Mouse (Mus musculus): ENCODE data around the gene Ankrd17. TPM values are rescaled to one million over a fixed set of nuclear protein-coding genes. Genes with fewer than 3 reads are reported as not detected.

Ankrd17 gene
- polyA plus RNA-seq, 1 experiment from 2014 or later, result 32.3 TPM

- peaks cover 72% of the 10 kb centered on the region for H3K36me3 ChIP-seq
- H3K27me3 ChIP-seq, result no peaks in the 10 kb centered on the region
- no peak overlapping the region for H3K4me2 ChIP-seq (replicated peaks)
- H3K4me3 ChIP-seq, result no peak overlapping the region
- no peaks in the 10 kb centered on the region for H3K4me1 ChIP-seq
- H3K27ac ChIP-seq, result no peak overlapping the region
- H3K9me3 ChIP-seq (replicated peaks), result no peaks in the 10 kb centered on the region
- 94% methylated on average over 4 of the region's 4 CpGs for WGBS
- no peak overlapping the region for H3K9ac ChIP-seq
- no peak for ATAC-seq (ENCODE audit: low FRiP score)
Observed at GRCm38 (mm10) chr5:90233305-90233704, 133.1 kb downstream of the Ankrd17 start.

GRCm38 (mm10) chr5:90229760-90230159 lies 136.6 kb downstream of the Ankrd17 start:
- 83% methylated on average over 2 of the region's 2 CpGs for WGBS
- Histone ChIP-seq H3K27me3 (no peaks in the 10 kb centered on the region), H3K4me3 (no peak overlapping the region), H3K27ac (no peak overlapping the region), H3K4me2 (replicated peaks) (no peak overlapping the region), H3K9me3 (replicated peaks) (no peaks in the 10 kb centered on the region), H3K36me3 (peaks cover 48% of the 10 kb centered on the region), H3K4me1 (no peaks in the 10 kb centered on the region), H3K9ac (no peak overlapping the region)
- no peak for ATAC-seq (ENCODE audit: low FRiP score)

GRCm38 (mm10) chr5:90226696-90227095 lies 139.7 kb downstream of the Ankrd17 start:
- H3K4me3 ChIP-seq, result no peak overlapping the region
- H3K4me1 ChIP-seq, result peaks cover 7% of the 10 kb centered on the region
- H3K4me2 ChIP-seq (replicated peaks), result no peak overlapping the region
- H3K9me3 ChIP-seq (replicated peaks), result no peaks in the 10 kb centered on the region
- peaks cover 31% of the 10 kb centered on the region for H3K36me3 ChIP-seq
- no peak overlapping the region for H3K27ac ChIP-seq
- 92% methylated on average over 3 of the region's 3 CpGs for WGBS
- H3K27me3 ChIP-seq, result no peaks in the 10 kb centered on the region
- H3K9ac ChIP-seq, result no peak overlapping the region
- no peak for ATAC-seq (ENCODE audit: low FRiP score)

GRCm38 (mm10) chr5:90224730-90225129 lies 141.6 kb downstream of the Ankrd17 start:
- Histone ChIP-seq H3K27ac (no peak overlapping the region), H3K4me2 (replicated peaks) (no peak overlapping the region), H3K4me1 (peaks cover 7% of the 10 kb centered on the region), H3K36me3 (peaks cover 20% of the 10 kb centered on the region), H3K9ac (no peak overlapping the region), H3K9me3 (replicated peaks) (no peaks in the 10 kb centered on the region), H3K27me3 (no peaks in the 10 kb centered on the region), H3K4me3 (no peak overlapping the region)
- ATAC-seq (ENCODE audit: low FRiP score), result no peak
- 89% methylated on average over 5 of the region's 5 CpGs for WGBS

- no peaks in the 10 kb centered on the region for H3K27me3 ChIP-seq
Observed at GRCm38 (mm10) chr5:90223534-90224381, 142.6 kb downstream of the Ankrd17 start, which contains the start of gene Cox18. TSS of gene Cox18 (minus strand) at chr5:90224001.

GRCm38 (mm10) chr5:90222937-90223336 lies 143.4 kb downstream of the Ankrd17 start:
- ATAC-seq (ENCODE audit: low FRiP score), result no peak
- H3K9me3 ChIP-seq (replicated peaks), result no peaks in the 10 kb centered on the region
- H3K4me2 ChIP-seq (replicated peaks), result peak overlapping the region; percentile 77
- peaks cover 23% of the 10 kb centered on the region for H3K36me3 ChIP-seq
- peak overlapping the region; percentile 60 for H3K4me3 ChIP-seq
- WGBS, result 44% methylated on average over 3 of the region's 3 CpGs
- H3K27me3 ChIP-seq, result no peaks in the 10 kb centered on the region
- peaks cover 7% of the 10 kb centered on the region for H3K4me1 ChIP-seq
- peak overlapping the region; percentile 74 for H3K9ac ChIP-seq
- H3K27ac ChIP-seq, result no peak overlapping the region

More at GRCm38 (mm10) chr5:90223534-90224381, 142.6 kb downstream of the Ankrd17 start, which contains the start of gene Cox18:
- Histone ChIP-seq H3K4me2 (replicated peaks) (peak within 1 kb of the TSS; percentile 77), H3K9ac (peak within 1 kb of the TSS; percentile 74), H3K27ac (peak within 1 kb of the TSS; percentile 81), H3K4me3 (peak within 1 kb of the TSS; percentile 60), H3K36me3 (peaks cover 14% of the 10 kb centered on the region), H3K4me1 (peaks cover 7% of the 10 kb centered on the region), H3K9me3 (replicated peaks) (no peaks in the 10 kb centered on the region)
- 1% methylated on average over 62 of the region's 62 CpGs for WGBS
- ATAC-seq (ENCODE audit: low FRiP score), result peak; percentile 98

- H3K27ac ChIP-seq, result no peak overlapping the region
- no peak for ATAC-seq (ENCODE audit: low FRiP score)
- H3K4me2 ChIP-seq (replicated peaks), result no peak overlapping the region
- H3K4me3 ChIP-seq, result no peak overlapping the region
- peaks cover 2% of the 10 kb centered on the region; the same call in 1 of the 2 replicates for H3K4me1 ChIP-seq
- no peak overlapping the region for H3K9ac ChIP-seq
- WGBS, result 88% methylated on average over 3 of the region's 3 CpGs
- H3K9me3 ChIP-seq (replicated peaks), result no peaks in the 10 kb centered on the region
- peaks cover 46% of the 10 kb centered on the region for H3K36me3 ChIP-seq
- H3K27me3 ChIP-seq, result no peaks in the 10 kb centered on the region
Observed at GRCm38 (mm10) chr5:90217791-90218190, 148.6 kb downstream of the Ankrd17 start.

GRCm38 (mm10) chr5:90217226-90217625 lies 149.2 kb downstream of the Ankrd17 start:
- ATAC-seq (ENCODE audit: low FRiP score), result no peak
- Histone ChIP-seq H3K9ac (no peak overlapping the region), H3K36me3 (peaks cover 46% of the 10 kb centered on the region), H3K4me2 (replicated peaks) (no peak overlapping the region), H3K9me3 (replicated peaks) (no peaks in the 10 kb centered on the region), H3K27me3 (no peaks in the 10 kb centered on the region), H3K4me1 (no peaks in the 10 kb centered on the region), H3K4me3 (no peak overlapping the region), H3K27ac (no peak overlapping the region)
- 93% methylated on average over 12 of the region's 12 CpGs for WGBS

- peaks cover 37% of the 10 kb centered on the region for H3K36me3 ChIP-seq
- no peaks in the 10 kb centered on the region for H3K27me3 ChIP-seq
- H3K9me3 ChIP-seq (replicated peaks), result no peaks in the 10 kb centered on the region
- H3K9ac ChIP-seq, result no peak overlapping the region
- H3K4me3 ChIP-seq, result no peak overlapping the region
- no peaks in the 10 kb centered on the region for H3K4me1 ChIP-seq
- H3K27ac ChIP-seq, result no peak overlapping the region
- WGBS, result 98% methylated on average over 12 of the region's 12 CpGs
- H3K4me2 ChIP-seq (replicated peaks), result no peak overlapping the region
- ATAC-seq (ENCODE audit: low FRiP score), result no peak
Observed at GRCm38 (mm10) chr5:90213356-90213755, 153.0 kb downstream of the Ankrd17 start.

GRCm38 (mm10) chr5:90203168-90203567 lies 163.2 kb downstream of the Ankrd17 start:
- Histone ChIP-seq H3K9ac (no peak overlapping the region), H3K4me3 (no peak overlapping the region), H3K9me3 (replicated peaks) (no peaks in the 10 kb centered on the region), H3K36me3 (no peaks in the 10 kb centered on the region), H3K27ac (no peak overlapping the region), H3K4me1 (no peaks in the 10 kb centered on the region), H3K4me2 (replicated peaks) (no peak overlapping the region), H3K27me3 (no peaks in the 10 kb centered on the region)
- no peak for ATAC-seq (ENCODE audit: low FRiP score)
- WGBS, result 27% methylated on average over 5 of the region's 5 CpGs

- no peaks in the 10 kb centered on the region for H3K36me3 ChIP-seq
- WGBS, result 88% methylated on average over 9 of the region's 9 CpGs
Observed at GRCm38 (mm10) chr5:90202447-90203117, 163.8 kb downstream of the Ankrd17 start.

GRCm38 (mm10) chr5:90199922-90200632 lies 166.3 kb downstream of the Ankrd17 start:
- Histone ChIP-seq H3K4me3 (no peak overlapping the region), H3K27me3 (no peaks in the 10 kb centered on the region), H3K36me3 (no peaks in the 10 kb centered on the region), H3K9ac (no peak overlapping the region), H3K4me2 (replicated peaks) (no peak overlapping the region), H3K9me3 (replicated peaks) (no peaks in the 10 kb centered on the region), H3K4me1 (no peaks in the 10 kb centered on the region), H3K27ac (no peak overlapping the region)
- WGBS, result 59% methylated on average over 16 of the region's 16 CpGs
- no peak for ATAC-seq (ENCODE audit: low FRiP score)

More at GRCm38 (mm10) chr5:90202447-90203117, 163.8 kb downstream of the Ankrd17 start:
- no peak overlapping the region for H3K4me3 ChIP-seq
- H3K27me3 ChIP-seq, result no peaks in the 10 kb centered on the region
- H3K9me3 ChIP-seq (replicated peaks), result no peaks in the 10 kb centered on the region
- no peak overlapping the region for H3K9ac ChIP-seq
- no peak for ATAC-seq (ENCODE audit: low FRiP score)
- H3K4me1 ChIP-seq, result no peaks in the 10 kb centered on the region
- no peak overlapping the region for H3K27ac ChIP-seq
- H3K4me2 ChIP-seq (replicated peaks), result no peak overlapping the region

Measured in hindbrain, embryonic 12.5 days (tissue).